Mouse (Mus musculus): ENCODE data around the gene Slc37a1. TPM values are rescaled to one million over a fixed set of nuclear protein-coding genes. Genes with fewer than 3 reads are reported as not detected.

The Slc37a1 gene
- total and polyA plus RNA-seq, 3 experiments: 14.2 to 15.0 TPM; not detected in 1

DNA sequence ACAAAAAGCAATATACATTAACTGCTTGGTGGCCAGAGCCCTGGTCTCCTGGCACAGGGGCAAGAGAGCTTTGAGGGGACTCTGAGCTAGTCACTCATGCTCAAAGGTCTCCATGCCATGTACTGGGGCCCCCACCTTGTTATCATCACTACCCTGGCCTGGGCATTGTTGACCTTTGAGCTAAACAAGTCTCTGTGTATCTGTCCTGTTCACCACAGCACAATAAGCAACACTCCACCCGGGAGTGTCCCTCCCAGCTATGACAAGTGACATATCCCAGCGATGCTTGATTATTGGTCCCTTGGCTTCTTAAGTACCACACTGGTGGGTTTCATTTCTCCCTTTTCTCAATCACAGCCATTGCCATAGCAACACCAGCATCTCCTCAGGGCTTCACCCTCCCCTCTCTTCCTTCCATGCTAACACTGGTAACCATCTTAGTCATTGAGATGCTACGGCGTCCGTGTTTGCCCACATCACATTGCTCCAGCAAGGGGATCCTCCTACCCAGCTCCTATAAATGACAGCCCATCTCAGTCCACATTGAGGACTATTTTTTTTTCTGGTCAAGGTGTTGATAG is 79.1 kb downstream of the Slc37a1 start:
- no peaks in the 10 kb centered on the region for H3K36me3 ChIP-seq (ENCODE audit: control insufficient read depth in 1 of 2, insufficient read depth in 2 of 2, low read length in 2 of 2)
- H3K9me3 ChIP-seq (replicated peaks; ENCODE audit: insufficient read depth, low read length): no peaks in the 10 kb centered on the region
- H3K9ac ChIP-seq (ENCODE audit: control insufficient read depth, low read depth, low read length, poor library complexity, severe bottlenecking): no peak overlapping the region
- no peaks in the 10 kb centered on the region for H3K4me1 ChIP-seq (ENCODE audit: control insufficient read depth in 1 of 2, insufficient read depth in 2 of 2, low read length in 2 of 2)
- H3K27ac ChIP-seq (ENCODE audit: control insufficient read depth, low read depth, low read length): no peak overlapping the region
- peaks cover 2% of the 10 kb centered on the region in 2 experiments; a peak in 3 of 4 replicates for H3K27me3 ChIP-seq (ENCODE audit: control insufficient read depth in 1 of 2, insufficient read depth in 2 of 2, low read length in 2 of 2)
- no peak for TF ChIP-seq ETS1 (IDR thresholded peaks at IDR 0.05; ENCODE audit: low read depth, low read length)
- H3K4me3 ChIP-seq (ENCODE audit: control insufficient read depth in 1 of 2, insufficient read depth in 1 of 2, low read depth in 2 of 2, low read length in 2 of 2): no peak overlapping the region
- no peak for DNase-seq (ENCODE audit: low read depth, low spot score)
- no peaks in the 10 kb centered on the region for H3K79me2 ChIP-seq (ENCODE audit: control insufficient read depth, insufficient read depth, low read length, poor library complexity)

GRCm38 (mm10) chr17:31370221-31370620 is 83.6 kb downstream of the Slc37a1 start:
- Histone ChIP-seq H3K4me1 (ENCODE audit: control insufficient read depth in 1 of 2, insufficient read depth in 2 of 2, low read length in 2 of 2) (no peaks in the 10 kb centered on the region), H3K79me2 (ENCODE audit: control insufficient read depth, insufficient read depth, low read length, poor library complexity) (no peaks in the 10 kb centered on the region), H3K36me3 (ENCODE audit: control insufficient read depth in 1 of 2, insufficient read depth in 2 of 2, low read length in 2 of 2) (no peaks in the 10 kb centered on the region), H3K27ac (ENCODE audit: control insufficient read depth, low read depth, low read length) (no peak overlapping the region), H3K27me3 (ENCODE audit: control insufficient read depth in 1 of 2, insufficient read depth in 2 of 2, low read length in 2 of 2) (peaks cover 2% of the 10 kb centered on the region in 2 experiments; a peak in 3 of 4 replicates), H3K9me3 (replicated peaks; ENCODE audit: insufficient read depth, low read length) (no peaks in the 10 kb centered on the region), H3K4me3 (ENCODE audit: control insufficient read depth in 1 of 2, insufficient read depth in 1 of 2, low read depth in 2 of 2, low read length in 2 of 2) (no peak overlapping the region), H3K9ac (ENCODE audit: control insufficient read depth, low read depth, low read length, poor library complexity, severe bottlenecking) (no peak overlapping the region)
- TF ChIP-seq ZMIZ1 (IDR thresholded peaks at IDR 0.05; ENCODE audit: low read depth, low read length) (no peak), UBTF (IDR thresholded peaks at IDR 0.05; ENCODE audit: borderline replicate concordance, insufficient read depth, low read depth, low read length) (no peak), MAFK (IDR thresholded peaks at IDR 0.05; ENCODE audit: borderline replicate concordance, low read depth, low read length) (no peak), ETS1 (IDR thresholded peaks at IDR 0.05; ENCODE audit: low read depth, low read length) (no peak), RCOR1 (IDR thresholded peaks at IDR 0.05; ENCODE audit: low read depth, low read length) (no peak), USF2 (IDR thresholded peaks at IDR 0.05; ENCODE audit: borderline replicate concordance in 1 of 2, insufficient read depth in 1 of 2, low read depth in 1 of 2, low read length in 2 of 2) (no peak), SIN3A (IDR thresholded peaks at IDR 0.05; ENCODE audit: low read length) (no peak)
- DNase-seq (ENCODE audit: low read depth, low spot score): no peak

DNA sequence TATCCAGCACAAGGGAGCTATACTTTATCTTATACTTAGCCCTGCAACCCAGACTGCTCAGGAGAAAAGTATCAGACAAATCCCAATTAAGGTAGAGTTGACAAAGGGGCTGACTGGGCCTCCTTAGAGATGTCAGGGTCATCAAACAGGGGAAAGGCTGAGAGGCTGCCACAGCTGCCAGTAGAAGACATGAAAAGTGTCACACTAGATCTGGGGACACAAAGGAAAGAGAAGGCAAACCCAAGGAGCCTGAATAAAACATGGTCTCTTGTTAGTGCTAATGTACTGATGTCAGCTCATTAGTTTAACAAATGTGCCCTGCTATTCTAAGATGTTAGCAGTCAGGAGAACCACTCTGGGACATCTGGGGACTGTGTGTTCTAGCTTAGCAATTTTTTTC is 84.3 kb downstream of the Slc37a1 start:
- Histone ChIP-seq H3K27me3 (ENCODE audit: control insufficient read depth in 1 of 2, insufficient read depth in 2 of 2, low read length in 2 of 2) (peaks cover 2% of the 10 kb centered on the region in 2 experiments; a peak in 3 of 4 replicates), H3K79me2 (ENCODE audit: control insufficient read depth, insufficient read depth, low read length, poor library complexity) (no peaks in the 10 kb centered on the region), H3K36me3 (ENCODE audit: control insufficient read depth in 1 of 2, insufficient read depth in 2 of 2, low read length in 2 of 2) (no peaks in the 10 kb centered on the region), H3K27ac (ENCODE audit: control insufficient read depth, low read depth, low read length) (no peak overlapping the region), H3K4me1 (ENCODE audit: control insufficient read depth in 1 of 2, insufficient read depth in 2 of 2, low read length in 2 of 2) (no peaks in the 10 kb centered on the region), H3K9me3 (replicated peaks; ENCODE audit: insufficient read depth, low read length) (no peaks in the 10 kb centered on the region), H3K4me3 (ENCODE audit: control insufficient read depth in 1 of 2, insufficient read depth in 1 of 2, low read depth in 2 of 2, low read length in 2 of 2) (no peak overlapping the region), H3K9ac (ENCODE audit: control insufficient read depth, low read depth, low read length, poor library complexity, severe bottlenecking) (no peak overlapping the region)
- TF ChIP-seq UBTF (IDR thresholded peaks at IDR 0.05; ENCODE audit: borderline replicate concordance, insufficient read depth, low read depth, low read length): no peak
- no peak for TF ChIP-seq E2F4 (IDR thresholded peaks at IDR 0.05; ENCODE audit: borderline replicate concordance, low read depth, low read length)
- no peak for DNase-seq (ENCODE audit: low read depth, low spot score)

All from MEL (cell line).